Mouse (Mus musculus) testis, adult 10 weeks (tissue): ENCODE measurements around the gene Ang. TPM values are rescaled to one million over a fixed set of nuclear protein-coding genes. Genes with fewer than 3 reads are reported as not detected.

Experiments
- polyA plus RNA-seq: library from polyadenylated mRNA; stranded (reverse); fragments of 350-450 nt; fragmentation: Illumina TruSeq; extraction: RNeasy Lipid Tissue Mini Kit (QIAGEN cat#74804); gene quantifications from one replicate; pipeline ENCODE4 v1.2.3, GENCODE M21; 2014; ENCODE audit warnings: low read depth, low replicate concordance

Ang gene
- 0.56 TPM for polyA plus RNA-seq

GRCm38 (mm10) chr14:51090921-51091900 is at the start of gene Ang, which contains the start of gene Rnase4:
Gene Ang (plus strand): TSS chr14:51091150.
Gene Rnase4 (plus strand): TSS chr14:51091077.

GRCm38 (mm10) chr14:51041769-51042168 is 49.2 kb upstream of the Ang start, which contains the start of gene Rnase9:
Gene Rnase9 (minus strand): TSS chr14:51041869.

GRCm38 (mm10) chr14:51050063-51050462 is 40.9 kb upstream of the Ang start, which contains the start of gene Rnase11:
Gene Rnase11 (minus strand): TSS chr14:51050163.

GRCm38 (mm10) chr14:51057401-51057831 is 33.5 kb upstream of the Ang start, which contains the start of gene Rnase12:
Gene Rnase12 (minus strand): TSS chr14:51057661.

GRCm38 (mm10) chr14:51074335-51074734 is 16.6 kb upstream of the Ang start, which contains the start of gene Olfr750:
Gene Olfr750 (minus strand): TSS chr14:51074435.

GRCm38 (mm10) chr14:51113916-51114560 is 23.1 kb downstream of the Ang start, which contains the start of gene Eddm3b:
Gene Eddm3b (plus strand): TSS chr14:51114426.

GRCm38 (mm10) chr14:51146685-51147084 is 55.7 kb downstream of the Ang start, which contains the start of gene Rnase1:
Gene Rnase1 (minus strand): TSS chr14:51146785.

Other genes starting within 250 kb of the Ang start
- 2.8 TPM for gene Tep1, start 220.6 kb upstream of the Ang start, polyA plus RNA-seq
- gene Klhl33, start 193.6 kb upstream of the Ang start, polyA plus RNA-seq: 0.06 TPM
- 12.3 TPM for gene Osgep, start 166.3 kb upstream of the Ang start, polyA plus RNA-seq
- gene Apex1, start 166.2 kb upstream of the Ang start, polyA plus RNA-seq: 20.7 TPM
- 17.5 TPM for gene Pip4p1, start 160.3 kb upstream of the Ang start, polyA plus RNA-seq
- 6.9 TPM for gene Pnp, start 160.1 kb upstream of the Ang start, polyA plus RNA-seq
- not detected for gene Gm49342, start 146.6 kb upstream of the Ang start, polyA plus RNA-seq
- gene Pnp2, start 135.2 kb upstream of the Ang start, polyA plus RNA-seq: 5.4 TPM
- 8.1 TPM for gene Rnase10, start 83.4 kb upstream of the Ang start, polyA plus RNA-seq
- 2.0 TPM for gene Rnase9, start 49.3 kb upstream of the Ang start, polyA plus RNA-seq
- 0.34 TPM for gene Rnase11, start 41.0 kb upstream of the Ang start, polyA plus RNA-seq
- gene Rnase12, start 33.5 kb upstream of the Ang start, polyA plus RNA-seq: 1.3 TPM
- 0.29 TPM for gene Olfr750, start 16.7 kb upstream of the Ang start, polyA plus RNA-seq
- gene Rnase4, start 73 bp upstream of the Ang start, polyA plus RNA-seq: 18.4 TPM
- 0.88 TPM for gene Eddm3b, start 23.3 kb downstream of the Ang start, polyA plus RNA-seq
- 0.80 TPM for gene Rnase6, start 32.8 kb downstream of the Ang start, polyA plus RNA-seq
- not detected for gene Rnase1, start 55.6 kb downstream of the Ang start, polyA plus RNA-seq
- gene Rnase2b, start 71.1 kb downstream of the Ang start, polyA plus RNA-seq: not detected
- not detected for gene Ang2, start 108.0 kb downstream of the Ang start, polyA plus RNA-seq
- gene Ear14, start 112.2 kb downstream of the Ang start, polyA plus RNA-seq: not detected
- gene Rnase2a, start 165.0 kb downstream of the Ang start, polyA plus RNA-seq: not detected